Mouse (Mus musculus) myocyte (in vitro differentiated cells): ENCODE results near the gene Kcnc3. TPM values are rescaled to one million over a fixed set of nuclear protein-coding genes. Genes with fewer than 3 reads are reported as not detected.

Experiments
- H3K27me3 ChIP-seq: one replicate; pipeline ENCODE4 v1.6.1; 2011; ENCODE audit not compliant: control insufficient read depth, insufficient read depth, insufficient read length
- H3K36me3 ChIP-seq: one replicate; pipeline ENCODE4 v1.6.1; 2011; ENCODE audit not compliant: control insufficient read depth, insufficient read depth
- H3K4me2 ChIP-seq: one replicate; pipeline ENCODE4 v1.6.1; 2011; ENCODE audit warnings: low read depth, control low read depth
- H3K4me3 ChIP-seq: one replicate; pipeline ENCODE4 v1.5.1; 2011; ENCODE audit warnings: mild to moderate bottlenecking, control low read depth, moderate library complexity
- H3K79me2 ChIP-seq: one replicate; pipeline ENCODE4 v1.6.1; 2011; ENCODE audit not compliant: control insufficient read depth, insufficient read depth
- H3ac ChIP-seq: one replicate; pipeline ENCODE4 v1.6.1; 2011; ENCODE audit not compliant: control insufficient read depth, insufficient read length
- CEBPB ChIP-seq: IDR thresholded peaks from 2 replicates; pipeline ENCODE4 v1.6.1; 2011; ENCODE audit warnings: mild to moderate bottlenecking, moderate library complexity; ENCODE audit not compliant: poor library complexity, insufficient read depth, severe bottlenecking
- E2F4 ChIP-seq: IDR thresholded peaks from one replicate; pipeline ENCODE4 v1.6.1; 2011; ENCODE audit warnings: mild to moderate bottlenecking, control low read depth, moderate library complexity; ENCODE audit not compliant: insufficient read depth
- MAX ChIP-seq: IDR thresholded peaks from one replicate; pipeline ENCODE4 v1.6.1; 2011; ENCODE audit warnings: low read depth, mild to moderate bottlenecking, control low read depth
- MYOD1 ChIP-seq, 3 experiments: IDR thresholded peaks; one replicate each; pipeline ENCODE4 v1.6.1; 2011; ENCODE audit warnings: control low read depth in 2 of 3, low read depth in 2 of 3, mild to moderate bottlenecking in 2 of 3, moderate library complexity in 1 of 3; ENCODE audit not compliant: insufficient read length in 2 of 3, control insufficient read depth in 1 of 3
- MYOG ChIP-seq, 3 experiments: IDR thresholded peaks; one replicate each; pipeline ENCODE4 v1.6.1; 2011; ENCODE audit warnings: control low read depth in 2 of 3, low read depth in 2 of 3, mild to moderate bottlenecking in 2 of 3; ENCODE audit not compliant: insufficient read length in 2 of 3, control insufficient read depth in 1 of 3, insufficient read depth in 1 of 3
- POLR2A ChIP-seq: IDR thresholded peaks from one replicate; pipeline ENCODE4 v1.6.1; 2011; ENCODE audit warnings: low read depth, mild to moderate bottlenecking, control low read depth, moderate library complexity; ENCODE audit not compliant: insufficient read length
- POLR2AphosphoS2 ChIP-seq: IDR thresholded peaks from one replicate; pipeline ENCODE4 v1.6.1; 2011; ENCODE audit warnings: low read depth, control low read depth; ENCODE audit not compliant: insufficient read length
- REST ChIP-seq: IDR thresholded peaks from one replicate; pipeline ENCODE4 v1.6.1; 2011; ENCODE audit warnings: mild to moderate bottlenecking, control low read depth, moderate library complexity; ENCODE audit not compliant: insufficient read depth, insufficient read length
- SRF ChIP-seq: IDR thresholded peaks from one replicate; pipeline ENCODE4 v1.6.1; 2011; ENCODE audit warnings: low read depth; ENCODE audit not compliant: control insufficient read depth, insufficient read length
- TCF12 ChIP-seq: IDR thresholded peaks from one replicate; pipeline ENCODE4 v1.6.1; 2011; ENCODE audit warnings: mild to moderate bottlenecking, control low read depth; ENCODE audit not compliant: poor library complexity, insufficient read depth, severe bottlenecking
- TCF3 ChIP-seq: IDR thresholded peaks from one replicate; pipeline ENCODE4 v1.6.1; 2011; ENCODE audit warnings: low read depth, control low read depth; ENCODE audit not compliant: insufficient read length
- USF1 ChIP-seq: IDR thresholded peaks from one replicate; pipeline ENCODE4 v1.6.1; 2011; ENCODE audit warnings: low read depth, mild to moderate bottlenecking, control low read depth, moderate library complexity
- polyA plus RNA-seq: library from polyadenylated mRNA; unstranded; fragments of >200 nt; fragmentation: generic; extraction: Trizol; gene quantifications from one replicate; pipeline ENCODE4 v1.2.1, GENCODE M21; 2012; ENCODE audit warnings: missing spikeins

Gene Kcnc3
- polyA plus RNA-seq, 1 experiment = 0.92 TPM

GRCm38 (mm10) chr7:44560435-44561400, 29.7 kb upstream of the Kcnc3 start:
- H3K4me3 ChIP-seq = no peak overlapping the region
- H3ac ChIP-seq = no peak overlapping the region
- no peaks in the 10 kb centered on the region for H3K36me3 ChIP-seq
- H3K4me2 ChIP-seq = no peak overlapping the region
- H3K79me2 ChIP-seq = no peaks in the 10 kb centered on the region
- TF ChIP-seq USF1 = no peak
- no peak for TF ChIP-seq POLR2AphosphoS2
- no peak for TF ChIP-seq E2F4
- peaks cover 20% of the 10 kb centered on the region for H3K27me3 ChIP-seq

GRCm38 (mm10) chr7:44563284-44563683, 27.2 kb upstream of the Kcnc3 start:
- peaks cover 21% of the 10 kb centered on the region for H3K27me3 ChIP-seq
- H3K79me2 ChIP-seq = no peaks in the 10 kb centered on the region
- H3K36me3 ChIP-seq = no peaks in the 10 kb centered on the region
- H3ac ChIP-seq = no peak overlapping the region
- H3K4me2 ChIP-seq = no peak overlapping the region
- no peak for TF ChIP-seq MAX
- no peak for TF ChIP-seq POLR2A
- no peak for TF ChIP-seq CEBPB
- TF ChIP-seq REST = no peak
- TF ChIP-seq USF1 = no peak
- no peak for TF ChIP-seq MYOD1 (IDR thresholded peaks at IDR 0.05; ENCODE audit: control insufficient read depth in 1 of 3, insufficient read length in 2 of 3, low read depth in 2 of 3)
- no peak for TF ChIP-seq SRF
- TF ChIP-seq TCF3 = no peak
- TF ChIP-seq POLR2AphosphoS2 = no peak
- no peak for TF ChIP-seq E2F4
- TF ChIP-seq MYOG (IDR thresholded peaks at IDR 0.05; ENCODE audit: control insufficient read depth in 1 of 3, insufficient read depth in 1 of 3, insufficient read length in 2 of 3, low read depth in 2 of 3) = no peak
- no peak for TF ChIP-seq TCF12
- H3K4me3 ChIP-seq = no peak overlapping the region

DNA sequence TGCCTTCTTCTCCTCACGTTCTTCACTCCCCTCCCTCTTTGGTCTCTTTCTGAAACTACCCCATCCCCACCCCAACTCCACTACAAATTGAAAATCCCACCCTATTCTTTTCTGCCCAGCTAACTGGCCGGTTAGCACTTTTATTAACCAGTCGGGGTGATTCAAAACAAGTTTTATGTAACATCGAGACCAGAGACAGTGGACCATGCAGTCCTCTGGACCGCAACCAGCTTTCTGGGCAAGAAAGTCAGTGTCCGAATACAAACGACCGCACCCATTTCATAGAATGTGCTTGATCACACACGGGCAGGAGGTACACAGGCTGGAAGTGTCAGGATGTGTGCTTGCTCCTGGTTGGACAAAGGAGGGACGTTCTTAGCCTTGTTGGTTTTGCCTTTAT, 26.0 kb upstream of the Kcnc3 start:
- Histone ChIP-seq H3K27me3 (peaks cover 21% of the 10 kb centered on the region), H3ac (no peak overlapping the region), H3K79me2 (no peaks in the 10 kb centered on the region), H3K36me3 (no peaks in the 10 kb centered on the region), H3K4me3 (no peak overlapping the region), H3K4me2 (no peak overlapping the region)
- TF ChIP-seq TCF3 = no peak
- no peak for TF ChIP-seq REST
- TF ChIP-seq USF1 = no peak
- no peak for TF ChIP-seq E2F4
- TF ChIP-seq POLR2AphosphoS2 = no peak
- TF ChIP-seq CEBPB = no peak
- no peak for TF ChIP-seq MAX
- no peak for TF ChIP-seq MYOD1 (IDR thresholded peaks at IDR 0.05; ENCODE audit: control insufficient read depth in 1 of 3, insufficient read length in 2 of 3, low read depth in 2 of 3)
- no peak for TF ChIP-seq SRF
- TF ChIP-seq MYOG (IDR thresholded peaks at IDR 0.05; ENCODE audit: control insufficient read depth in 1 of 3, insufficient read depth in 1 of 3, insufficient read length in 2 of 3, low read depth in 2 of 3) = no peak
- no peak for TF ChIP-seq TCF12
- no peak for TF ChIP-seq POLR2A

- TF ChIP-seq POLR2A (no peak), REST (no peak), TCF3 (no peak), TCF12 (no peak), MAX (no peak), E2F4 (no peak), POLR2AphosphoS2 (no peak), CEBPB (no peak), USF1 (no peak), SRF (no peak), MYOD1 (IDR thresholded peaks at IDR 0.05; ENCODE audit: control insufficient read depth in 1 of 3, insufficient read length in 2 of 3, low read depth in 2 of 3) (no peak)
- Histone ChIP-seq H3K27me3 (peaks cover 27% of the 10 kb centered on the region), H3ac (no peak overlapping the region), H3K36me3 (no peaks in the 10 kb centered on the region), H3K79me2 (no peaks in the 10 kb centered on the region), H3K4me3 (no peak overlapping the region), H3K4me2 (no peak overlapping the region)
These were observed 25.1 kb upstream of the Kcnc3 start for GRCm38 (mm10) chr7:44565414-44565813.

- no peaks in the 10 kb centered on the region for H3K79me2 ChIP-seq
- TF ChIP-seq POLR2AphosphoS2 = no peak
- no peak for TF ChIP-seq E2F4
- no peak for TF ChIP-seq POLR2A
- no peak for TF ChIP-seq MAX
- TF ChIP-seq USF1 = no peak
- TF ChIP-seq MYOD1 (IDR thresholded peaks at IDR 0.05; ENCODE audit: control insufficient read depth in 1 of 3, insufficient read length in 2 of 3, low read depth in 2 of 3) = no peak
- TF ChIP-seq MYOG (IDR thresholded peaks at IDR 0.05; ENCODE audit: control insufficient read depth in 1 of 3, insufficient read depth in 1 of 3, insufficient read length in 2 of 3, low read depth in 2 of 3) = no peak
- TF ChIP-seq TCF3 = no peak
- TF ChIP-seq REST = no peak
- TF ChIP-seq SRF = no peak
- H3ac ChIP-seq = no peak overlapping the region
- no peak overlapping the region for H3K4me2 ChIP-seq
- no peaks in the 10 kb centered on the region for H3K36me3 ChIP-seq
- H3K27me3 ChIP-seq = peaks cover 42% of the 10 kb centered on the region
- no peak overlapping the region for H3K4me3 ChIP-seq
These were observed 21.7 kb upstream of the Kcnc3 start for GRCm38 (mm10) chr7:44568803-44569202.
